Mouse (Mus musculus): Measurements from ENCODE around the gene Tlnrd1.
A peak's percentile ranks its signal among the peaks of the same experiment; 100 is the strongest.

GRCm38 (mm10) chr7:83878676-83879448 lies 5.2 kb downstream of the Tlnrd1 start:
- TF ChIP-seq MAX (IDR thresholded peaks at IDR 0.05; ENCODE audit: low read depth), result no peak
- no peak for TF ChIP-seq POLR2AphosphoS2 (IDR thresholded peaks at IDR 0.05; ENCODE audit: insufficient read length, low read depth)
- TF ChIP-seq TCF12 (IDR thresholded peaks at IDR 0.05; ENCODE audit: insufficient read depth, poor library complexity, severe bottlenecking), result no peak
- TF ChIP-seq CEBPB (IDR thresholded peaks at IDR 0.05; ENCODE audit: insufficient read depth, poor library complexity, severe bottlenecking), result no peak
- no peak for TF ChIP-seq E2F4 (IDR thresholded peaks at IDR 0.05; ENCODE audit: insufficient read depth)
- no peak for TF ChIP-seq MYOG (IDR thresholded peaks at IDR 0.05; ENCODE audit: control insufficient read depth in 1 of 3, insufficient read depth in 1 of 3, insufficient read length in 2 of 3, low read depth in 2 of 3)
- TF ChIP-seq POLR2A (IDR thresholded peaks at IDR 0.05; ENCODE audit: insufficient read length, low read depth), result no peak
- TF ChIP-seq USF1 (IDR thresholded peaks at IDR 0.05; ENCODE audit: low read depth), result no peak
- TF ChIP-seq REST (IDR thresholded peaks at IDR 0.05; ENCODE audit: insufficient read depth, insufficient read length), result no peak
- TF ChIP-seq MYOD1 (IDR thresholded peaks at IDR 0.05; ENCODE audit: control insufficient read depth in 1 of 3, insufficient read length in 2 of 3, low read depth in 2 of 3), result peak in 1 of 3 experiments; percentile 12
- no peak for TF ChIP-seq SRF (IDR thresholded peaks at IDR 0.05; ENCODE audit: control insufficient read depth, insufficient read length, low read depth)
- TF ChIP-seq TCF3 (IDR thresholded peaks at IDR 0.05; ENCODE audit: insufficient read length, low read depth), result no peak
